Mouse (Mus musculus) midbrain, embryonic 10.5 days (tissue): ENCODE measurements around the gene Foxf1. TPM values are rescaled to one million over a fixed set of nuclear protein-coding genes. Genes with fewer than 3 reads are reported as not detected.
A peak's percentile ranks its signal among the peaks of the same experiment; 100 is the strongest.

Experiments
- DNase-seq: peaks from one replicate; pipeline ENCODE4 v3.0.0-alpha.2; 2017; ENCODE audit warnings: low spot score
- H3K27ac ChIP-seq: fragments of 300-500 bp; sonication (generic); replicated peaks from 2 replicates; pipeline ENCODE4 v1.5.1; 2016; ENCODE audit warnings: mild to moderate bottlenecking
- H3K27me3 ChIP-seq: fragments of 300-500 bp; sonication (generic); 2 replicates; pipeline ENCODE4 v1.6.1; 2016; ENCODE audit warnings: low read depth, mild to moderate bottlenecking; ENCODE audit not compliant: poor library complexity, severe bottlenecking
- H3K36me3 ChIP-seq: fragments of 300-500 bp; sonication (generic); 2 replicates; pipeline ENCODE4 v1.6.1; 2016; ENCODE audit warnings: mild to moderate bottlenecking, moderate library complexity
- H3K4me1 ChIP-seq: fragments of 300-500 bp; sonication (generic); 2 replicates; pipeline ENCODE4 v1.6.1; 2016
- H3K4me3 ChIP-seq: fragments of 300-500 bp; sonication (generic); 2 replicates; pipeline ENCODE4 v1.5.1; 2016; ENCODE audit warnings: mild to moderate bottlenecking, moderate library complexity
- H3K9me3 ChIP-seq: fragments of 300-500 bp; sonication (generic); replicated peaks from 2 replicates; pipeline ENCODE4 v1.6.1; 2016; ENCODE audit warnings: mild to moderate bottlenecking
- WGBS: fragments of 180-500 bp; shearing (Covaris S2); methylation state at CpG from one replicate; pipeline ENCODE4 v1.1.7; 2016; 5-methylcytosine and 5-hydroxymethylcytosine counted together
- microRNA-seq: library from miRNA; unstranded; fragments of <30 nt; microRNA quantifications from one replicate; pipeline ENCODE4, GENCODE M21; 2017
- polyA plus RNA-seq: library from polyadenylated mRNA; unstranded; fragments of >200 nt; fragmentation: Nextera tagmentation; extraction: Ambion mirVana; gene quantifications from 2 replicates; pipeline ENCODE4 v1.2.1, GENCODE M21; 2016

The Foxf1 gene
- polyA plus RNA-seq, 1 experiment from 2014 or later = 1.1 TPM

- Histone ChIP-seq H3K36me3 (no peaks in the 10 kb centered on the region), H3K9me3 (no peaks in the 10 kb centered on the region), H3K27me3 (peaks cover 98% of the 10 kb centered on the region), H3K27ac (no peak overlapping the region), H3K4me3 (no peak overlapping the region), H3K4me1 (peaks cover 38% of the 10 kb centered on the region)
- no peak for DNase-seq
- WGBS = 15% methylated on average over 16 of the region's 16 CpGs
Observed at GRCm38 (mm10) chr8:121129265-121129940, 45.2 kb downstream of the Foxf1 start.

- H3K9me3 ChIP-seq = no peaks in the 10 kb centered on the region
- peak; percentile 41 for DNase-seq
- no peak overlapping the region for H3K4me3 ChIP-seq
- H3K4me1 ChIP-seq = peaks cover 27% of the 10 kb centered on the region
- 34% methylated on average over 5 of the region's 5 CpGs for WGBS
- no peak overlapping the region for H3K27ac ChIP-seq
- no peaks in the 10 kb centered on the region for H3K36me3 ChIP-seq
- peaks cover 90% of the 10 kb centered on the region for H3K27me3 ChIP-seq
Observed at GRCm38 (mm10) chr8:121130522-121130921, 46.3 kb downstream of the Foxf1 start.

- no peak overlapping the region for H3K27ac ChIP-seq
- H3K4me1 ChIP-seq = peaks cover 16% of the 10 kb centered on the region
- peaks cover 65% of the 10 kb centered on the region for H3K27me3 ChIP-seq
- H3K4me3 ChIP-seq = no peak overlapping the region
- no peak for DNase-seq
- WGBS = 74% methylated on average over 5 of the region's 5 CpGs
- no peaks in the 10 kb centered on the region for H3K36me3 ChIP-seq
- H3K9me3 ChIP-seq = peaks cover 14% of the 10 kb centered on the region; the same call in 1 of the 2 replicates
Observed at GRCm38 (mm10) chr8:121132961-121133513, 48.9 kb downstream of the Foxf1 start.

GRCm38 (mm10) chr8:121134102-121134501 lies 49.9 kb downstream of the Foxf1 start:
- no peak for DNase-seq
- Histone ChIP-seq H3K36me3 (no peaks in the 10 kb centered on the region), H3K4me3 (no peak overlapping the region), H3K4me1 (peaks cover 6% of the 10 kb centered on the region), H3K27ac (no peak overlapping the region), H3K27me3 (peaks cover 54% of the 10 kb centered on the region), H3K9me3 (peaks cover 14% of the 10 kb centered on the region; the same call in 1 of the 2 replicates)
- 92% methylated on average over 10 of the region's 10 CpGs for WGBS

GRCm38 (mm10) chr8:121134512-121134911 lies 50.3 kb downstream of the Foxf1 start:
- peaks cover 50% of the 10 kb centered on the region for H3K27me3 ChIP-seq
- WGBS = 88% methylated on average over 11 of the region's 11 CpGs

GRCm38 (mm10) chr8:121136856-121137255 lies 52.7 kb downstream of the Foxf1 start:
- no peak overlapping the region for H3K4me3 ChIP-seq
- peaks cover 14% of the 10 kb centered on the region; the same call in 1 of the 2 replicates for H3K9me3 ChIP-seq
- 87% methylated on average over 6 of the region's 6 CpGs for WGBS
- no peak overlapping the region for H3K27ac ChIP-seq
- 0 out of 2 replicates have a peak, but pooled peaks cover 3% of the 10 kb centered on the region for H3K4me1 ChIP-seq
- DNase-seq = no peak
- H3K27me3 ChIP-seq = peaks cover 28% of the 10 kb centered on the region
- no peaks in the 10 kb centered on the region for H3K36me3 ChIP-seq

More at GRCm38 (mm10) chr8:121134512-121134911, 50.3 kb downstream of the Foxf1 start:
- Histone ChIP-seq H3K9me3 (peaks cover 14% of the 10 kb centered on the region; the same call in 1 of the 2 replicates), H3K36me3 (no peaks in the 10 kb centered on the region), H3K4me1 (0 out of 2 replicates have a peak, but pooled peaks cover 4% of the 10 kb centered on the region), H3K4me3 (no peak overlapping the region), H3K27ac (no peak overlapping the region)
- DNase-seq = no peak

Small RNAs within 50 kb of the gene (microRNA-seq; reads per million reads assigned to microRNA genes)
- not detected for gene Gm27530

Other genes with a start within 250 kb of the Foxf1 start
- gene Mthfsd, start 24.0 kb downstream of the Foxf1 start, polyA plus RNA-seq = 66.3 and 66.8 TPM in 2 replicates
- gene Foxc2, start 31.8 kb downstream of the Foxf1 start, polyA plus RNA-seq = 5.1 and 6.1 TPM in 2 replicates
- gene Foxl1, start 43.6 kb downstream of the Foxf1 start, polyA plus RNA-seq = 1.1 TPM in 2 replicates